Mouse (Mus musculus) CH12.LX (cell line): ENCODE results near the gene Spin1. TPM values are rescaled to one million over a fixed set of nuclear protein-coding genes. Genes with fewer than 3 reads are reported as not detected.

Experiments used
- DNase-seq: peaks from one replicate; pipeline ENCODE4 v3.0.0-alpha.2; 2013; ENCODE audit errors: extremely low read depth
- H3K27ac ChIP-seq: 2 replicates; pipeline ENCODE4 v1.5.1; 2012; ENCODE audit warnings: low read depth, mild to moderate bottlenecking, control low read depth, moderate library complexity; ENCODE audit not compliant: insufficient read depth
- H3K27me3 ChIP-seq: replicated peaks from 2 replicates; pipeline ENCODE3; 2012; ENCODE audit warnings: inconsistent platforms
- H3K36me3 ChIP-seq, 2 experiments: replicated peaks in 1 of 2; 2 replicates each; pipeline versions ENCODE3 to v1.6.1; 2012; ENCODE audit warnings: inconsistent platforms in 1 of 2, low read length in 1 of 2, mild to moderate bottlenecking in 1 of 2, mixed read lengths in 1 of 2, moderate library complexity in 1 of 2; ENCODE audit not compliant: control insufficient read depth in 1 of 2, insufficient read depth in 1 of 2
- H3K4me1 ChIP-seq, 2 experiments: 2 replicates each; pipeline ENCODE4 v1.6.1; 2012; ENCODE audit warnings: inconsistent platforms in 1 of 2, moderate library complexity in 1 of 2; ENCODE audit not compliant: insufficient read depth in 2 of 2, control insufficient read depth in 1 of 2
- H3K4me2 ChIP-seq: 2 replicates; pipeline ENCODE4 v1.6.1; 2012; ENCODE audit warnings: low read depth, mild to moderate bottlenecking, control low read depth; ENCODE audit not compliant: poor library complexity, insufficient read depth, severe bottlenecking
- H3K4me3 ChIP-seq, 3 experiments: fragments of 150-350 bp in 1 of 3; sonication (generic) in 1 of 3; replicated peaks in 1 of 3; 2 replicates each; pipeline versions ENCODE3 to v1.5.1; 2011 to 2012; ENCODE audit warnings: low read depth in 2 of 3, low read length in 2 of 3, mild to moderate bottlenecking in 2 of 3, moderate library complexity in 2 of 3, control low read depth in 1 of 3, improper control_type of control experiment in 1 of 3, inconsistent platforms in 1 of 3, mixed read lengths in 1 of 3; ENCODE audit not compliant: poor library complexity in 1 of 3
- H3K79me2 ChIP-seq: replicated peaks from 2 replicates; pipeline ENCODE4 v1.6.1; 2012; ENCODE audit warnings: mild to moderate bottlenecking, moderate library complexity; ENCODE audit not compliant: control insufficient read depth, poor library complexity, insufficient read depth, severe bottlenecking; ENCODE audit errors: extremely low read depth
- H3K9ac ChIP-seq: 2 replicates; pipeline ENCODE4 v1.6.1; 2012; ENCODE audit warnings: low read depth, mild to moderate bottlenecking, control low read depth, moderate library complexity; ENCODE audit not compliant: insufficient read depth
- H3K9me3 ChIP-seq: replicated peaks from 2 replicates; pipeline ENCODE3; 2012; ENCODE audit warnings: low read length, inconsistent platforms, mixed read lengths
- CHD1 ChIP-seq: IDR thresholded peaks from 2 replicates; pipeline ENCODE4 v1.6.1; 2012; ENCODE audit warnings: low read depth, low read length, improper control_type of control experiment, inconsistent platforms
- CHD2 ChIP-seq: IDR thresholded peaks from 2 replicates; pipeline ENCODE4 v1.6.1; 2011; ENCODE audit warnings: low read length, improper control_type of control experiment
- ELF1 ChIP-seq: IDR thresholded peaks from 2 replicates; pipeline ENCODE4 v1.6.1; 2014; ENCODE audit warnings: low read depth, mild to moderate bottlenecking, inconsistent platforms, low read length, improper control_type of control experiment
- ETS1 ChIP-seq: conservative IDR thresholded peaks from 2 replicates; pipeline ENCODE4 v1.6.1; 2012; ENCODE audit warnings: low read depth, mild to moderate bottlenecking, inconsistent platforms, low read length, improper control_type of control experiment, moderate library complexity
- GABPA ChIP-seq: IDR thresholded peaks from 2 replicates; pipeline ENCODE4 v1.6.1; 2012; ENCODE audit warnings: low read depth, low read length, improper control_type of control experiment, inconsistent platforms; ENCODE audit not compliant: insufficient replicate concordance
- HCFC1 ChIP-seq: IDR thresholded peaks from 2 replicates; pipeline ENCODE4 v1.6.1; 2012; ENCODE audit warnings: low read depth, mild to moderate bottlenecking, inconsistent platforms, low read length, improper control_type of control experiment
- IRF4 ChIP-seq: IDR thresholded peaks from 2 replicates; pipeline ENCODE4 v1.6.1; 2014; ENCODE audit warnings: low read depth, mild to moderate bottlenecking, inconsistent platforms, low read length, improper control_type of control experiment
- MAFK ChIP-seq: IDR thresholded peaks from 2 replicates; pipeline ENCODE4 v1.6.1; 2011; ENCODE audit warnings: low read length, improper control_type of control experiment; ENCODE audit not compliant: insufficient replicate concordance
- MAZ ChIP-seq: IDR thresholded peaks from 2 replicates; pipeline ENCODE4 v1.6.1; 2012; ENCODE audit warnings: low read depth, mild to moderate bottlenecking, inconsistent platforms, low read length, improper control_type of control experiment, moderate library complexity
- MEF2A ChIP-seq: IDR thresholded peaks from 2 replicates; pipeline ENCODE4 v1.6.1; 2014; ENCODE audit warnings: low read depth, mild to moderate bottlenecking, inconsistent platforms, low read length, improper control_type of control experiment, borderline replicate concordance
- MXI1 ChIP-seq: IDR thresholded peaks from 2 replicates; pipeline ENCODE4 v1.6.1; 2011; ENCODE audit warnings: mild to moderate bottlenecking, low read depth, low read length, improper control_type of control experiment
- MYC ChIP-seq: IDR thresholded peaks from 2 replicates; pipeline ENCODE4 v1.6.1; 2011; ENCODE audit warnings: low read depth, mild to moderate bottlenecking, improper control_type of control experiment, low read length
- PAX5 ChIP-seq: IDR thresholded peaks from 2 replicates; pipeline ENCODE4 v1.6.1; 2012; ENCODE audit warnings: low read length, inconsistent platforms, mixed read lengths
- RCOR1 ChIP-seq: conservative IDR thresholded peaks from 2 replicates; pipeline ENCODE4 v1.6.1; 2012; ENCODE audit warnings: low read depth, mild to moderate bottlenecking, inconsistent platforms, low read length, improper control_type of control experiment
- TCF12 ChIP-seq: IDR thresholded peaks from 2 replicates; pipeline ENCODE4 v1.6.1; 2014; ENCODE audit warnings: low read depth, mild to moderate bottlenecking, inconsistent platforms, low read length, improper control_type of control experiment
- USF1 ChIP-seq: IDR thresholded peaks from 2 replicates; pipeline ENCODE4 v1.6.1; 2014; ENCODE audit warnings: low read depth, mild to moderate bottlenecking, inconsistent platforms, low read length, improper control_type of control experiment
- ZMIZ1 ChIP-seq: IDR thresholded peaks from 2 replicates; pipeline ENCODE4 v1.6.1; 2012; ENCODE audit warnings: low read depth, mild to moderate bottlenecking, inconsistent platforms, low read length, improper control_type of control experiment
- dilution Hi-C: fragments of 300-500 bp; cut with MboI; formaldehyde crosslinking; loops from 2 replicates; pipeline ENCODE4 v1.14.3; 2020; ENCODE audit warnings: low sequenced_read_pairs; ENCODE audit not compliant: extremely low pct_unique_long_range_greater_than_20kb, extremely low pct_ligation_motif_present
- in situ Hi-C: fragments of 300-500 bp; cut with MboI; formaldehyde crosslinking; loops from 3 replicates; pipeline ENCODE4 v1.14.3; 2019; ENCODE audit warnings: low sequenced_read_pairs, low pct_ligation_motif_present, low pct_unique_long_range_greater_than_20kb, mixed read lengths
- polyA plus RNA-seq: library from polyadenylated mRNA; unstranded; fragments of >175 nt; gene quantifications from 2 replicates; pipeline ENCODE4 v1.2.1, GENCODE M21; 2012; ENCODE audit warnings: low read depth; ENCODE audit not compliant: insufficient read length
- total RNA-seq, 2 experiments: library from RNA; depleted of rRNA; stranded (reverse); fragments of 300-350 nt in 1 of 2; fragments of >200 nt in 1 of 2; gene quantifications; 2 replicates each; pipeline ENCODE4 v1.2.3; 2012 to 2014

The Spin1 gene
- total and polyA plus RNA-seq, 3 experiments, result 15.2 to 37.8 (median 25.4) TPM

- peaks cover 38 to 62% of the 10 kb centered on the region in 2 experiments for H3K36me3 ChIP-seq
- no peaks in the 10 kb centered on the region; the same call in 1 of the 2 replicates for H3K79me2 ChIP-seq
- H3K4me3 ChIP-seq, result no peak overlapping the region
- H3K27ac ChIP-seq, result no peak overlapping the region
- H3K9ac ChIP-seq, result no peak overlapping the region
- H3K4me1 ChIP-seq, result peaks cover 0 to 20% of the 10 kb centered on the region in 2 experiments; a peak in 1 of 4 replicates
- no peak overlapping the region for H3K4me2 ChIP-seq
- no peaks in the 10 kb centered on the region for H3K27me3 ChIP-seq
- no peak for DNase-seq
- dilution Hi-C loops, result no loop called here
- in situ Hi-C loops, result no loop called here
- H3K9me3 ChIP-seq, result no peaks in the 10 kb centered on the region
- TF ChIP-seq MAFK (no peak), ETS1 (no peak), ZMIZ1 (no peak), MAZ (no peak), ELF1 (no peak), CHD1 (no peak), GABPA (no peak), RCOR1 (no peak), HCFC1 (no peak), USF1 (no peak), PAX5 (no peak), MYC (no peak)
Measured at GRCm38 (mm10) chr13:51136315-51136714, 35.6 kb downstream of the Spin1 start.

- no peak overlapping the region for H3K4me2 ChIP-seq
- no peak for TF ChIP-seq TCF12
- no peak for TF ChIP-seq MEF2A
- no peak for TF ChIP-seq IRF4
- no peak for TF ChIP-seq CHD2
- TF ChIP-seq MXI1, result no peak
- TF ChIP-seq HCFC1, result no peak
- peaks cover 0 to 20% of the 10 kb centered on the region in 2 experiments; a peak in 1 of 4 replicates for H3K4me1 ChIP-seq
- H3K9me3 ChIP-seq, result no peaks in the 10 kb centered on the region
- H3K27ac ChIP-seq, result no peak overlapping the region
- no peak overlapping the region for H3K9ac ChIP-seq
- in situ Hi-C loops, result no loop called here
- H3K27me3 ChIP-seq, result no peaks in the 10 kb centered on the region
- H3K4me3 ChIP-seq, result no peak overlapping the region
- no peak for DNase-seq
- dilution Hi-C loops, result no loop called here
- H3K36me3 ChIP-seq, result peaks cover 43 to 61% of the 10 kb centered on the region in 2 experiments
- H3K79me2 ChIP-seq, result no peaks in the 10 kb centered on the region; the same call in 1 of the 2 replicates
Measured at GRCm38 (mm10) chr13:51136996-51137701, 36.5 kb downstream of the Spin1 start.
